ENCODE assay signal across 7 mouse cellular contexts in the genomic region with DNA sequence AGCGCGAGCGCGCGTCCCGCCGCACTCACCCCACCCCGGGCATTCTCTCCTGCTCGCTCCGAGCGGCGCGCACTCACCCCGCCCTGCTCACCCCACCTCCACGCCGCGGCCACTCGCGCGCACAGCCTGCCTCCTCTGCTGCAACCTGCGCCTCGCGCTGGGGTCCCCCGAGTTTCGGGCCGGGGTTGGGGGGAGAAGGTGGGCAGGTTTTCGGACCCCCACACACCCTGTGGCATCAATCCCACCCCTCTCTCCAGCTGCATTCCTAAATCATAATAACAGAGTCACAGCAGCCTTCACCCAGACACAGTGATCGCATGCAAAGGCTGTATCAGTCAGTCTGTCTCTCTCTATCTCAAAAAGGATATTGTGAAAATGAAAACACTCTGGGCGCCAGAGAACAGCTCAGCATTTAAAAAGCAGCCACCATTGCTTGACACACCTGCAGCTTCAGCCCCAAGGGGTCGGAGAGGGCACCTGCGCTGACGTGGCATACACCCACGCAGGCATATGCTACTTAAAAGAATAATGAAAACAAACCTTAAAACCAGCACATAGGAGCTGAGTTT. TPM values are rescaled to one million over a fixed set of nuclear protein-coding genes. Genes with fewer than 3 reads are reported as not detected.
DNase-seq lines count a peak whose midpoint lies in the region; ATAC-seq lines count a peak whose summit lies in the region.

Gene Atp9a, minus strand, starts transcription at position 351 of the 569 bp plus-strand sequence.

- H3K27me3 ChIP-seq in embryonic facial prominence, embryonic 11.5 days (ENCODE audit: control insufficient read depth, insufficient read depth, low read length) = no peaks in the 10 kb centered on the region
- H3K27me3 ChIP-seq in intestine, embryonic 16.5 days (replicated peaks; ENCODE audit: control insufficient read depth, insufficient read depth, low read length) = no peaks in the 10 kb centered on the region
- H3K27me3 ChIP-seq in midbrain, embryonic 10.5 days (ENCODE audit: low read depth, poor library complexity, severe bottlenecking) = no peaks in the 10 kb centered on the region

- H3K4me3 ChIP-seq in embryonic facial prominence, embryonic 11.5 days (ENCODE audit: low read depth, low read length) = peak within 1 kb of the TSS; percentile 84
- H3K4me3 ChIP-seq in intestine, embryonic 16.5 days (ENCODE audit: low read length) = peak within 1 kb of the TSS; percentile 82
- H3K4me3 ChIP-seq in midbrain, embryonic 10.5 days = peak within 1 kb of the TSS; percentile 91

- ATAC-seq in embryonic facial prominence, embryonic 11.5 days (replicated peaks; ENCODE audit: insufficient number of reproducible peaks, low FRiP score, low TSS enrichment, low read depth) = 0 out of 2 replicates have a peak, but pooled peaks have one; percentile 48
- peak; percentile 63 for ATAC-seq in intestine, embryonic 16.5 days

- H3K4me1 ChIP-seq in embryonic facial prominence, embryonic 11.5 days (ENCODE audit: control insufficient read depth, insufficient read depth, low read length) = no peaks in the 10 kb centered on the region
- H3K4me1 ChIP-seq in intestine, embryonic 16.5 days (ENCODE audit: control insufficient read depth, insufficient read depth, low read length) = 0 out of 2 replicates have a peak, but pooled peaks cover 5% of the 10 kb centered on the region
- H3K4me1 ChIP-seq in midbrain, embryonic 10.5 days = peaks cover 18% of the 10 kb centered on the region

- peak within 1 kb of the TSS; percentile 38; the same call in 1 of the 2 replicates for H3K27ac ChIP-seq in embryonic facial prominence, embryonic 11.5 days (replicated peaks; ENCODE audit: low read depth, low read length)
- H3K27ac ChIP-seq in intestine, embryonic 16.5 days (ENCODE audit: low read length) = peak within 1 kb of the TSS; percentile 79
- peak within 1 kb of the TSS; percentile 93 for H3K27ac ChIP-seq in midbrain, embryonic 10.5 days (replicated peaks)

- intact Hi-C loops in left cerebral cortex, postnatal 25 days (cut with DNase I) = loop anchor here (2.0 to 10.0 kb wide), 2 partner anchors 57 to 487 kb away; no protein-coding TSS in a partner anchor

- H3K36me3 ChIP-seq in embryonic facial prominence, embryonic 11.5 days (replicated peaks; ENCODE audit: control insufficient read depth, insufficient read depth, low read depth, low read length) = no peaks in the 10 kb centered on the region
- H3K36me3 ChIP-seq in intestine, embryonic 16.5 days (ENCODE audit: control insufficient read depth, insufficient read depth, low read length) = no peaks in the 10 kb centered on the region
- peaks cover 26% of the 10 kb centered on the region for H3K36me3 ChIP-seq in midbrain, embryonic 10.5 days

- peak within 1 kb of the TSS; percentile 83 for H3K9ac ChIP-seq in embryonic facial prominence, embryonic 11.5 days (replicated peaks; ENCODE audit: low read length)
- peak within 1 kb of the TSS; percentile 79 for H3K9ac ChIP-seq in intestine, embryonic 16.5 days (ENCODE audit: low read depth, low read length)

- WGBS in embryonic facial prominence, embryonic 11.5 days = 10% methylated on average over 25 of the region's 33 CpGs
- 6% methylated on average over 30 of the region's 33 CpGs for WGBS in intestine, embryonic 16.5 days
- WGBS in midbrain, embryonic 10.5 days = 8% methylated on average over 33 of the region's 33 CpGs

- H3K4me2 ChIP-seq in embryonic facial prominence, embryonic 11.5 days (ENCODE audit: low read depth, low read length) = peak within 1 kb of the TSS; percentile 89
- peak within 1 kb of the TSS; percentile 72 for H3K4me2 ChIP-seq in intestine, embryonic 16.5 days (ENCODE audit: low read depth, low read length)

- peak; percentile 30 to 44 for DNase-seq in adrenal gland, postnatal 4 days (ENCODE audit: low spot score in 2 of 2)
- DNase-seq in embryonic facial prominence, embryonic 11.5 days (ENCODE audit: low spot score) = peak; percentile 51
- DNase-seq in heart, adult 11 months = peak; percentile 97
- peak; percentile 80 to 81 for DNase-seq in left cerebral cortex, postnatal 25 days (ENCODE audit: low spot score in 2 of 2)
- peak; percentile 60 for DNase-seq in midbrain, embryonic 10.5 days (ENCODE audit: low spot score)
- DNase-seq in right cerebral cortex, postnatal 4 days = peak; percentile 82

- H3K9me3 ChIP-seq in embryonic facial prominence, embryonic 11.5 days (replicated peaks; ENCODE audit: control insufficient read depth, low read length) = no peaks in the 10 kb centered on the region
- H3K9me3 ChIP-seq in intestine, embryonic 16.5 days (ENCODE audit: control insufficient read depth, low read length) = 0 out of 2 replicates have a peak, but pooled peaks cover 2% of the 10 kb centered on the region
- H3K9me3 ChIP-seq in midbrain, embryonic 10.5 days (replicated peaks) = 0 out of 2 replicates have a peak, but pooled peaks cover 3% of the 10 kb centered on the region

RNA-seq across cellular contexts. Expression of gene Atp9a, which starts in this region (rescaled TPM):
- 10 to 100 TPM; 85.3 to 88.5 TPM for total RNA-seq in adrenal gland, postnatal 4 days (2021)
- polyA plus RNA-seq in embryonic facial prominence, embryonic 11.5 days (2014; fragmentation: Nextera tagmentation; extraction: Ambion mirVana) = 10.3 and 10.4 TPM in 2 replicates
- 24.9 and 28.0 TPM in 2 replicates for polyA plus RNA-seq in intestine, embryonic 16.5 days (2015; fragmentation: Nextera tagmentation; extraction: Ambion mirVana)
- 100 to 1,000 TPM; 405 to 417 TPM for total RNA-seq in left cerebral cortex, postnatal 25 days (2021)
- polyA plus RNA-seq in midbrain, embryonic 10.5 days (2016; fragmentation: Nextera tagmentation; extraction: Ambion mirVana) = 15.5 and 23.0 TPM in 2 replicates

Comparison
In these comparisons a context has a peak if more than half of its experiments do, and no peak if none do; other contexts are left out.
1. Peak in every context shown above with its lines: DNase-seq, ATAC-seq, H3K4me3 ChIP-seq and H3K27ac ChIP-seq.
2. RNA of gene Atp9a (total RNA-seq): 405 to 417 TPM in left cerebral cortex, postnatal 25 days; 85.3 to 88.5 TPM in adrenal gland, postnatal 4 days; every median in the first group is over 4 times any median in the second.
3. DNase-seq: peak in every context shown above with its lines; median percentile 97 in heart, adult 11 months; 82 in right cerebral cortex, postnatal 4 days; 80 in left cerebral cortex, postnatal 25 days; 60 in midbrain, embryonic 10.5 days; 51 in embryonic facial prominence, embryonic 11.5 days; 37 in adrenal gland, postnatal 4 days.
4. H3K27ac ChIP-seq: peak in every context shown above with its lines; median percentile 93 in midbrain, embryonic 10.5 days; 79 in intestine, embryonic 16.5 days; 38 in embryonic facial prominence, embryonic 11.5 days.